Mouse (Mus musculus): ENCODE measurements at regions not wholly inside any gene's neighbourhood (a gene's known extent, or its start where the extent isn't known, plus 50 kb on each side); places are given as distances from the start of the nearest gene placed in this dataset.

DNA sequence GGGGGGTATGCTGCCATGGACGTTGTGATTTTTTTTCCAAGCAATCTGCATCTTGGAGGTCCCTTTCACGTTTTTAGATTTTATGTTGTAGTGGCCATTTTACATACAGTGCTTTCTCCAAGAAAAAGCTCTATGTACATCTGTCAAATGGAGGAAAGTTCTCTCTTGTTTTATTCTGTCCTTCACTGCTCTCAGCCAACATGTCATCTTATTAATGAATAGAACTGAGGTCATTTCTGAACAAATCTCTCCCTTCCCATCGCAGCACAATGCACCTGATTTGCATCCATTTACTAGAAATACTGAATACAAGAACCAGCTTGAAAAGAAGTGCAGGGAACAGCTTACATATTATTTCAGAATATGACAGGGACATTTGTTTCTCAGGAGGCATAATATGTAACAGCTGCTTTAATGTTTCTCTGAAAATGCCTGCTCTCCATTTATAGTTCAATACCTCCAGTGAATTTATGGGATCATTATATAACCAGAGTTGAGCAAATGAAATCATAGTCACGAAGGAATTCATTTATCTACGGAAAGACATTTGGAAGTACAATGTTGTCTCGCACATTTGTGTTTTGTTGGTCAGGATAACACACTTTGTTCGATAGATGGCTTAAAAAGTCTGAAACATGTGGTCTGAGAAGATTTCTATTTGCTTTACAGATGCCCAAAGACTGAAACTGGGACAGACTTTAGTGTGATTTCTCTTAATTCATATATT lies 224.3 kb downstream of the Usp25 start:
- TF ChIP-seq EP300 (optimal IDR thresholded peaks at IDR 0.05) (no peak), CTCF (IDR thresholded peaks at IDR 0.05; ENCODE audit: low read depth) (no peak)
